Mouse (Mus musculus) CH12.LX (cell line): Measurements from ENCODE around the gene Cdh23. TPM values are rescaled to one million over a fixed set of nuclear protein-coding genes. Genes with fewer than 3 reads are reported as not detected.
A peak's percentile ranks its signal among the peaks of the same experiment; 100 is the strongest.

ENCODE experiments used
- DNase-seq: peaks from one replicate; pipeline ENCODE4 v3.0.0-alpha.2; 2013; ENCODE audit errors: extremely low read depth
- H3K27ac ChIP-seq: 2 replicates; pipeline ENCODE4 v1.5.1; 2012; ENCODE audit warnings: low read depth, mild to moderate bottlenecking, control low read depth, moderate library complexity; ENCODE audit not compliant: insufficient read depth
- H3K27me3 ChIP-seq: replicated peaks from 2 replicates; pipeline ENCODE3; 2012; ENCODE audit warnings: inconsistent platforms
- H3K36me3 ChIP-seq, 2 experiments: replicated peaks in 1 of 2; 2 replicates each; pipeline versions ENCODE3 to v1.6.1; 2012; ENCODE audit warnings: inconsistent platforms in 1 of 2, low read length in 1 of 2, mild to moderate bottlenecking in 1 of 2, mixed read lengths in 1 of 2, moderate library complexity in 1 of 2; ENCODE audit not compliant: control insufficient read depth in 1 of 2, insufficient read depth in 1 of 2
- H3K4me1 ChIP-seq, 2 experiments: 2 replicates each; pipeline ENCODE4 v1.6.1; 2012; ENCODE audit warnings: inconsistent platforms in 1 of 2, moderate library complexity in 1 of 2; ENCODE audit not compliant: insufficient read depth in 2 of 2, control insufficient read depth in 1 of 2
- H3K4me2 ChIP-seq: 2 replicates; pipeline ENCODE4 v1.6.1; 2012; ENCODE audit warnings: low read depth, mild to moderate bottlenecking, control low read depth; ENCODE audit not compliant: poor library complexity, insufficient read depth, severe bottlenecking
- H3K4me3 ChIP-seq, 3 experiments: fragments of 150-350 bp in 1 of 3; sonication (generic) in 1 of 3; replicated peaks in 1 of 3; 2 replicates each; pipeline versions ENCODE3 to v1.5.1; 2011 to 2012; ENCODE audit warnings: low read depth in 2 of 3, low read length in 2 of 3, mild to moderate bottlenecking in 2 of 3, moderate library complexity in 2 of 3, control low read depth in 1 of 3, improper control_type of control experiment in 1 of 3, inconsistent platforms in 1 of 3, mixed read lengths in 1 of 3; ENCODE audit not compliant: poor library complexity in 1 of 3
- H3K79me2 ChIP-seq: replicated peaks from 2 replicates; pipeline ENCODE4 v1.6.1; 2012; ENCODE audit warnings: mild to moderate bottlenecking, moderate library complexity; ENCODE audit not compliant: control insufficient read depth, poor library complexity, insufficient read depth, severe bottlenecking; ENCODE audit errors: extremely low read depth
- H3K9ac ChIP-seq: 2 replicates; pipeline ENCODE4 v1.6.1; 2012; ENCODE audit warnings: low read depth, mild to moderate bottlenecking, control low read depth, moderate library complexity; ENCODE audit not compliant: insufficient read depth
- H3K9me3 ChIP-seq: replicated peaks from 2 replicates; pipeline ENCODE3; 2012; ENCODE audit warnings: low read length, inconsistent platforms, mixed read lengths
- BHLHE40 ChIP-seq: IDR thresholded peaks from 2 replicates; pipeline ENCODE4 v1.6.1; 2011; ENCODE audit warnings: mild to moderate bottlenecking, low read depth, low read length, improper control_type of control experiment
- CTCF ChIP-seq, 2 experiments: IDR thresholded peaks in 1 of 2; conservative IDR thresholded peaks in 1 of 2; 2 replicates each; pipeline ENCODE4 v1.5.1; 2011 to 2012; ENCODE audit warnings: low read depth in 2 of 2, low read length in 2 of 2, improper control_type of control experiment in 1 of 2, inconsistent platforms in 1 of 2, mild to moderate bottlenecking in 1 of 2, moderate library complexity in 1 of 2
- ELF1 ChIP-seq: IDR thresholded peaks from 2 replicates; pipeline ENCODE4 v1.6.1; 2014; ENCODE audit warnings: low read depth, mild to moderate bottlenecking, inconsistent platforms, low read length, improper control_type of control experiment
- EP300 ChIP-seq: IDR thresholded peaks from 2 replicates; pipeline ENCODE4 v1.6.1; 2011; ENCODE audit warnings: low read length, improper control_type of control experiment
- ETS1 ChIP-seq: conservative IDR thresholded peaks from 2 replicates; pipeline ENCODE4 v1.6.1; 2012; ENCODE audit warnings: low read depth, mild to moderate bottlenecking, inconsistent platforms, low read length, improper control_type of control experiment, moderate library complexity
- GABPA ChIP-seq: IDR thresholded peaks from 2 replicates; pipeline ENCODE4 v1.6.1; 2012; ENCODE audit warnings: low read depth, low read length, improper control_type of control experiment, inconsistent platforms; ENCODE audit not compliant: insufficient replicate concordance
- HCFC1 ChIP-seq: IDR thresholded peaks from 2 replicates; pipeline ENCODE4 v1.6.1; 2012; ENCODE audit warnings: low read depth, mild to moderate bottlenecking, inconsistent platforms, low read length, improper control_type of control experiment
- IRF4 ChIP-seq: IDR thresholded peaks from 2 replicates; pipeline ENCODE4 v1.6.1; 2014; ENCODE audit warnings: low read depth, mild to moderate bottlenecking, inconsistent platforms, low read length, improper control_type of control experiment
- JUND ChIP-seq: conservative IDR thresholded peaks from 2 replicates; pipeline ENCODE4 v1.6.1; 2011; ENCODE audit warnings: low read depth, low read length, improper control_type of control experiment
- MAFK ChIP-seq: IDR thresholded peaks from 2 replicates; pipeline ENCODE4 v1.6.1; 2011; ENCODE audit warnings: low read length, improper control_type of control experiment; ENCODE audit not compliant: insufficient replicate concordance
- MAX ChIP-seq: IDR thresholded peaks from 2 replicates; pipeline ENCODE4 v1.6.1; 2011; ENCODE audit warnings: low read length, improper control_type of control experiment
- MAZ ChIP-seq: IDR thresholded peaks from 2 replicates; pipeline ENCODE4 v1.6.1; 2012; ENCODE audit warnings: low read depth, mild to moderate bottlenecking, inconsistent platforms, low read length, improper control_type of control experiment, moderate library complexity
- MEF2A ChIP-seq: IDR thresholded peaks from 2 replicates; pipeline ENCODE4 v1.6.1; 2014; ENCODE audit warnings: low read depth, mild to moderate bottlenecking, inconsistent platforms, low read length, improper control_type of control experiment, borderline replicate concordance
- NRF1 ChIP-seq: IDR thresholded peaks from 2 replicates; pipeline ENCODE4 v1.6.1; 2014; ENCODE audit warnings: low read depth, mild to moderate bottlenecking, inconsistent platforms, low read length, improper control_type of control experiment, moderate library complexity
- PAX5 ChIP-seq: IDR thresholded peaks from 2 replicates; pipeline ENCODE4 v1.6.1; 2012; ENCODE audit warnings: low read length, inconsistent platforms, mixed read lengths
- POLR2A ChIP-seq: IDR thresholded peaks from 2 replicates; pipeline ENCODE4 v1.6.1; 2011; ENCODE audit warnings: low read depth, mild to moderate bottlenecking, improper control_type of control experiment, low read length
- RAD21 ChIP-seq: IDR thresholded peaks from 2 replicates; pipeline ENCODE4 v1.6.1; 2011; ENCODE audit warnings: low read depth, mild to moderate bottlenecking, low read length, improper control_type of control experiment, moderate library complexity
- SMC3 ChIP-seq: IDR thresholded peaks from 2 replicates; pipeline ENCODE4 v1.6.1; 2011; ENCODE audit warnings: low read depth, low read length, improper control_type of control experiment
- TBP ChIP-seq: conservative IDR thresholded peaks from 2 replicates; pipeline ENCODE4 v1.6.1; 2011; ENCODE audit warnings: low read depth, low read length, improper control_type of control experiment
- UBTF ChIP-seq: IDR thresholded peaks from 2 replicates; pipeline ENCODE4 v1.6.1; 2012; ENCODE audit warnings: low read depth, mild to moderate bottlenecking, inconsistent platforms, low read length, improper control_type of control experiment, moderate library complexity
- USF2 ChIP-seq: conservative IDR thresholded peaks from 2 replicates; pipeline ENCODE4 v1.6.1; 2011; ENCODE audit warnings: low read depth, low read length, improper control_type of control experiment
- ZC3H11A ChIP-seq: IDR thresholded peaks from 2 replicates; pipeline ENCODE4 v1.6.1; 2012; ENCODE audit warnings: low read depth, mild to moderate bottlenecking, inconsistent platforms, low read length, improper control_type of control experiment
- ZKSCAN1 ChIP-seq: IDR thresholded peaks from 2 replicates; pipeline ENCODE4 v1.6.1; 2012; ENCODE audit warnings: low read depth, inconsistent platforms, low read length, improper control_type of control experiment, borderline replicate concordance
- ZMIZ1 ChIP-seq: IDR thresholded peaks from 2 replicates; pipeline ENCODE4 v1.6.1; 2012; ENCODE audit warnings: low read depth, mild to moderate bottlenecking, inconsistent platforms, low read length, improper control_type of control experiment
- ZNF384 ChIP-seq: IDR thresholded peaks from 2 replicates; pipeline ENCODE4 v1.6.1; 2012; ENCODE audit warnings: low read depth, low read length, improper control_type of control experiment, inconsistent platforms
- dilution Hi-C: fragments of 300-500 bp; cut with MboI; formaldehyde crosslinking; loops from 2 replicates; pipeline ENCODE4 v1.14.3; 2020; ENCODE audit warnings: low sequenced_read_pairs; ENCODE audit not compliant: extremely low pct_unique_long_range_greater_than_20kb, extremely low pct_ligation_motif_present
- in situ Hi-C: fragments of 300-500 bp; cut with MboI; formaldehyde crosslinking; loops from 3 replicates; pipeline ENCODE4 v1.14.3; 2019; ENCODE audit warnings: low sequenced_read_pairs, low pct_ligation_motif_present, low pct_unique_long_range_greater_than_20kb, mixed read lengths
- polyA plus RNA-seq: library from polyadenylated mRNA; unstranded; fragments of >175 nt; gene quantifications from 2 replicates; pipeline ENCODE4 v1.2.1, GENCODE M21; 2012; ENCODE audit warnings: low read depth; ENCODE audit not compliant: insufficient read length
- total RNA-seq, 2 experiments: library from RNA; depleted of rRNA; stranded (reverse); fragments of 300-350 nt in 1 of 2; fragments of >200 nt in 1 of 2; gene quantifications; 2 replicates each; pipeline ENCODE4 v1.2.3; 2012 to 2014

Cdh23 gene
- total and polyA plus RNA-seq, 3 experiments = 0.20 to 0.73 (median 0.30) TPM

GRCm38 (mm10) chr10:60304854-60305628 is 391.2 kb downstream of the Cdh23 start:
- H3K4me1 ChIP-seq = peaks cover 0 to 14% of the 10 kb centered on the region in 2 experiments; a peak in 2 of 4 replicates
- no peaks in the 10 kb centered on the region for H3K79me2 ChIP-seq
- DNase-seq = peak; percentile 78
- no peak for TF ChIP-seq MAFK
- no peak for TF ChIP-seq ETS1
- TF ChIP-seq GABPA = no peak
- no peak for TF ChIP-seq UBTF
- TF ChIP-seq ELF1 = no peak
- no peak for TF ChIP-seq MAX
- peak; percentile 76; the same call in 1 of the 2 replicates for TF ChIP-seq ZC3H11A
- TF ChIP-seq ZNF384 = no peak
- no peak for TF ChIP-seq ZMIZ1
- no peak for TF ChIP-seq USF2
- TF ChIP-seq NRF1 = no peak
- TF ChIP-seq IRF4 = no peak
- no peak for TF ChIP-seq TBP
- TF ChIP-seq CTCF (conservative IDR thresholded peaks at IDR 0.05 in 1 of 2, IDR thresholded peaks at IDR 0.05 in 1 of 2; ENCODE audit: low read depth in 2 of 2, low read length in 2 of 2) = peak; percentile 83 to 96
- TF ChIP-seq PAX5 = no peak
- TF ChIP-seq EP300 = no peak
- TF ChIP-seq MAZ = 0 out of 2 replicates have a peak, but pooled peaks have one; percentile 52
- TF ChIP-seq HCFC1 = no peak
- TF ChIP-seq RAD21 = peak; percentile 97
- no peak for TF ChIP-seq POLR2A
- no peak for TF ChIP-seq JUND
- TF ChIP-seq MEF2A = no peak
- no peak for TF ChIP-seq BHLHE40
- TF ChIP-seq SMC3 = peak; percentile 93
- no peak for TF ChIP-seq ZKSCAN1
- H3K27me3 ChIP-seq = no peaks in the 10 kb centered on the region
- no peaks in the 10 kb centered on the region for H3K9me3 ChIP-seq
- dilution Hi-C loops = no loop called here
- no peak overlapping the region for H3K27ac ChIP-seq
- in situ Hi-C loops = loop anchor here (5.0 to 10.0 kb wide), 3 partner anchors 87 to 450 kb away; partner anchors contain the start of genes Cdh23 and Slc29a3
- H3K36me3 ChIP-seq = peaks cover 36 to 56% of the 10 kb centered on the region in 2 experiments
- H3K4me2 ChIP-seq = no peak overlapping the region
- no peak overlapping the region for H3K9ac ChIP-seq
- H3K4me3 ChIP-seq = no peak overlapping the region
